8 mouse cellular contexts compared by ENCODE assay signal in the genomic region with DNA sequence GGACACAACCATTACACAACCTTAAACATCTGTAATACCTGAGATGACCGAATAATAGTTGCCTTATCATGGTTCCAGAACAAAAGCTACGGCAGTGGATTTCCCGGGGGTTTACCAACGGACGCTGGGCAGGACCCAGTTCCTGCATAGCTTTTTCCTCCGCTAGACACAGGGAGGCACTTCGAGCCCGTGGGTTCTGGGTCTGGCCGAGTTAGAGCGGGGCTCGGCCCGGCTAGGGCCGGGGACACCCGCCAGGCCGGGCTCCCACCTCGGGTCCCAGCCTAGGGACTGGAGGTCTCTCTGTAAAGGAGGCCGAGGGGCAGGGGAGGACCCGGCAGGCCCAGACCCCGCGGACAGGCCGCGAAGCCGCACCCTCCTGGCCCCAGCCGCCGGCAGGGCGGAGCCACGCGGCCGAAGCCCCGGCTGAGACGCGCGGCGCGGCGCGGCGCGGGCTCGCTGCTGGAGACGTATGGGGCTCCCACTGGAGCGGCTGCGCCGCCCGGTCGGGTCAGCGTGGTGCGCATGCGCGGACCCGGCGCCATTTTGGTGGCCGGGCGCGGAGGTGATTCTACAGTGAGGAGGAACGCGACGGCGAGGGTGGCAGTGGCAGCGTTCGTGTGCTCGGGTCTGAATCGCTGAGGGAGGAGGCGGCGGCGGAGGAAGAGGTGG. TPM values are rescaled to one million over a fixed set of nuclear protein-coding genes. Genes with fewer than 3 reads are reported as not detected.
DNase-seq lines count a peak whose midpoint lies in the region; ATAC-seq and TF ChIP-seq lines count a peak whose summit lies in the region.

A gene (minus strand): TSS at position 434 of the 669 bp plus-strand sequence.
A gene (plus strand): TSS at position 483 of the 669 bp plus-strand sequence.

- peak within 1 kb of the TSS; percentile 83 for H3ac ChIP-seq in C2C12 (ENCODE audit: control insufficient read depth, insufficient read length, low read depth)

- peak within 1 kb of the TSS; percentile 84 for H3K4me3 ChIP-seq in C2C12 (ENCODE audit: insufficient read depth, poor library complexity, severe bottlenecking)
- peak within 1 kb of the TSS; percentile 99 for H3K4me3 ChIP-seq in erythroblast, embryonic 14.5 days (replicated peaks)
- peak within 1 kb of the TSS; percentile 92 for H3K4me3 ChIP-seq in heart, embryonic 12.5 days
- H3K4me3 ChIP-seq in kidney, postnatal 0 days (replicated peaks; ENCODE audit: low read depth, low read length): peak within 1 kb of the TSS; percentile 96
- peak within 1 kb of the TSS; percentile 98 for H3K4me3 ChIP-seq in liver, embryonic 11.5 days (ENCODE audit: low read depth, low read length)
- peak within 1 kb of the TSS; percentile 96 for H3K4me3 ChIP-seq in stomach, embryonic 14.5 days (ENCODE audit: low read depth, low read length)

- H3K9me3 ChIP-seq in erythroblast, embryonic 14.5 days (ENCODE audit: control insufficient read depth, low read length): no peaks in the 10 kb centered on the region
- H3K9me3 ChIP-seq in heart, embryonic 12.5 days (replicated peaks): no peaks in the 10 kb centered on the region
- H3K9me3 ChIP-seq in kidney, postnatal 0 days (replicated peaks; ENCODE audit: low read length): no peaks in the 10 kb centered on the region
- H3K9me3 ChIP-seq in liver, embryonic 11.5 days (ENCODE audit: control insufficient read depth, low read length): no peaks in the 10 kb centered on the region
- no peaks in the 10 kb centered on the region for H3K9me3 ChIP-seq in stomach, embryonic 14.5 days (ENCODE audit: control insufficient read depth, low read depth, low read length)

- peaks cover 48% of the 10 kb centered on the region for H3K79me2 ChIP-seq in C2C12 (ENCODE audit: control insufficient read depth, insufficient read depth)

- TF ChIP-seq CTCF in C2C12 (IDR thresholded peaks at IDR 0.05; ENCODE audit: control insufficient read depth, insufficient read depth, insufficient read length): no peak
- no peak for TF ChIP-seq CTCF in brain, embryonic 14.5 days (IDR thresholded peaks at IDR 0.05; ENCODE audit: borderline replicate concordance, extremely low read depth, insufficient read depth, insufficient read length)
- peak; percentile 20; the same call in 1 of the 2 replicates for TF ChIP-seq CTCF in kidney, postnatal 0 days (IDR thresholded peaks at IDR 0.05; ENCODE audit: low read depth)

- peak; percentile 96 for DNase-seq in brain, embryonic 14.5 days (ENCODE audit: low read depth)
- peak; percentile 94 for DNase-seq in kidney, postnatal 0 days (ENCODE audit: low spot score)
- DNase-seq in liver, embryonic 11.5 days (ENCODE audit: low spot score): peak; percentile 92
- peak; percentile 95 for DNase-seq in naive thymus-derived CD4-positive, alpha-beta T cell, adult 2 months (ENCODE audit: low read depth)

- H3K27me3 ChIP-seq in C2C12 (ENCODE audit: control insufficient read depth, insufficient read depth, insufficient read length): no peaks in the 10 kb centered on the region
- no peaks in the 10 kb centered on the region for H3K27me3 ChIP-seq in erythroblast, embryonic 14.5 days (ENCODE audit: control insufficient read depth)
- H3K27me3 ChIP-seq in heart, embryonic 12.5 days (replicated peaks): no peaks in the 10 kb centered on the region
- no peaks in the 10 kb centered on the region for H3K27me3 ChIP-seq in kidney, postnatal 0 days (ENCODE audit: insufficient read depth, low read length)
- H3K27me3 ChIP-seq in liver, embryonic 11.5 days (replicated peaks; ENCODE audit: control insufficient read depth, insufficient read depth, low read length): no peaks in the 10 kb centered on the region
- no peaks in the 10 kb centered on the region for H3K27me3 ChIP-seq in stomach, embryonic 14.5 days (ENCODE audit: control insufficient read depth, insufficient read depth, low read length)

- H3K9ac ChIP-seq in heart, embryonic 12.5 days: peak within 1 kb of the TSS; percentile 98
- H3K9ac ChIP-seq in kidney, postnatal 0 days (ENCODE audit: low read depth, low read length): peak within 1 kb of the TSS; percentile 94
- H3K9ac ChIP-seq in liver, embryonic 11.5 days (ENCODE audit: low read depth, low read length): peak within 1 kb of the TSS; percentile 98
- peak within 1 kb of the TSS; percentile 95 for H3K9ac ChIP-seq in stomach, embryonic 14.5 days (replicated peaks; ENCODE audit: low read depth, low read length)

- H3K4me1 ChIP-seq in erythroblast, embryonic 14.5 days (ENCODE audit: control insufficient read depth): peaks cover 34% of the 10 kb centered on the region
- peaks cover 5% of the 10 kb centered on the region; the same call in 1 of the 2 replicates for H3K4me1 ChIP-seq in heart, embryonic 12.5 days (replicated peaks)
- H3K4me1 ChIP-seq in kidney, postnatal 0 days (replicated peaks; ENCODE audit: insufficient read depth, low read length): no peaks in the 10 kb centered on the region; the same call in 1 of the 2 replicates
- H3K4me1 ChIP-seq in liver, embryonic 11.5 days (replicated peaks; ENCODE audit: control insufficient read depth, insufficient read depth, low read length): peaks cover 11% of the 10 kb centered on the region
- H3K4me1 ChIP-seq in stomach, embryonic 14.5 days (ENCODE audit: control insufficient read depth, insufficient read depth, low read length): peaks cover 9% of the 10 kb centered on the region

- H3K27ac ChIP-seq in heart, embryonic 12.5 days (ENCODE audit: poor library complexity, severe bottlenecking): peak within 1 kb of the TSS; percentile 100
- H3K27ac ChIP-seq in kidney, postnatal 0 days: peak within 1 kb of the TSS; percentile 99
- H3K27ac ChIP-seq in liver, embryonic 11.5 days (ENCODE audit: low read depth, low read length): peak within 1 kb of the TSS; percentile 96
- peak within 1 kb of the TSS; percentile 99 for H3K27ac ChIP-seq in stomach, embryonic 14.5 days (ENCODE audit: low read length)

- under 1% methylated on average over 66 of the region's 66 CpGs for WGBS in heart, embryonic 12.5 days
- WGBS in kidney, postnatal 0 days: under 1% methylated on average over 65 of the region's 66 CpGs
- under 1% methylated on average over 62 of the region's 66 CpGs for WGBS in liver, embryonic 11.5 days
- under 1% methylated on average over 66 of the region's 66 CpGs for WGBS in stomach, embryonic 14.5 days

- peaks cover 11% of the 10 kb centered on the region for H3K36me3 ChIP-seq in C2C12 (ENCODE audit: control insufficient read depth, insufficient read depth)
- peaks cover 16% of the 10 kb centered on the region for H3K36me3 ChIP-seq in erythroblast, embryonic 14.5 days (ENCODE audit: control insufficient read depth)
- no peaks in the 10 kb centered on the region for H3K36me3 ChIP-seq in heart, embryonic 12.5 days
- no peaks in the 10 kb centered on the region for H3K36me3 ChIP-seq in kidney, postnatal 0 days (ENCODE audit: insufficient read depth, low read length)
- H3K36me3 ChIP-seq in liver, embryonic 11.5 days (ENCODE audit: control insufficient read depth, insufficient read depth, low read length): 0 out of 2 replicates have a peak, but pooled peaks cover 3% of the 10 kb centered on the region
- H3K36me3 ChIP-seq in stomach, embryonic 14.5 days (ENCODE audit: control insufficient read depth, insufficient read depth, low read length): no peaks in the 10 kb centered on the region; the same call in 1 of the 2 replicates

- TF ChIP-seq POLR2A in brain, embryonic 14.5 days (IDR thresholded peaks at IDR 0.05; ENCODE audit: borderline replicate concordance, extremely low read depth, insufficient read depth, insufficient read length, poor library complexity, severe bottlenecking): peak; percentile 95

- peak; percentile 97 for ATAC-seq in heart, embryonic 12.5 days (ENCODE audit: insufficient number of reproducible peaks, low FRiP score)
- ATAC-seq in kidney, postnatal 0 days (replicated peaks; ENCODE audit: low FRiP score, low read depth): peak; percentile 98
- peak; percentile 97 for ATAC-seq in liver, embryonic 11.5 days (replicated peaks; ENCODE audit: low FRiP score)
- peak; percentile 99 for ATAC-seq in stomach, embryonic 14.5 days (ENCODE audit: insufficient number of reproducible peaks, insufficient read depth, low FRiP score, low read depth)

- H3K79me3 ChIP-seq in C2C12 (ENCODE audit: low read depth): peaks cover 45% of the 10 kb centered on the region

- peak within 1 kb of the TSS; percentile 66 for H3K4me2 ChIP-seq in heart, embryonic 12.5 days
- H3K4me2 ChIP-seq in kidney, postnatal 0 days (ENCODE audit: low read length): peak within 1 kb of the TSS; percentile 77
- H3K4me2 ChIP-seq in liver, embryonic 11.5 days: peak within 1 kb of the TSS; percentile 61
- peak within 1 kb of the TSS; percentile 72 for H3K4me2 ChIP-seq in stomach, embryonic 14.5 days (replicated peaks; ENCODE audit: low read depth, low read length)

TF ChIP-seq in C2C12, 6 proteins besides CTCF, POLR2A, EP300 and RAD21:
- TF ChIP-seq MAX (IDR thresholded peaks at IDR 0.05): no peak

RNA-seq across cellular contexts. Expression of the first gene that starts in this region (rescaled TPM):
- 63.0 TPM for polyA plus RNA-seq in C2C12 (2012; fragmentation: generic; extraction: Trizol)
- polyA plus RNA-seq in brain, embryonic 14.5 days (2012; rRNA removed): 118 and 119 TPM in 2 replicates
- polyA plus RNA-seq in erythroblast, embryonic 14.5 days (2012): 0.05 and 0.21 TPM in 2 replicates
- 124 and 138 TPM in 2 replicates for polyA plus RNA-seq in heart, embryonic 12.5 days (2016; fragmentation: Nextera tagmentation; extraction: Ambion mirVana)
- 192 and 199 TPM in 2 replicates for polyA plus RNA-seq in kidney, postnatal 0 days (2015; fragmentation: Nextera tagmentation; extraction: Ambion mirVana)
- 56.5 and 68.9 TPM in 2 replicates for polyA plus RNA-seq in liver, embryonic 11.5 days (2014; fragmentation: Nextera tagmentation; extraction: Ambion mirVana)
- polyA plus RNA-seq in stomach, embryonic 14.5 days (2014; fragmentation: Nextera tagmentation; extraction: Ambion mirVana): 133 and 149 TPM in 2 replicates

RNA-seq across cellular contexts. Expression of the second gene that starts in this region (rescaled TPM):
- 98.7 TPM for polyA plus RNA-seq in C2C12 (2012; fragmentation: generic; extraction: Trizol)
- polyA plus RNA-seq in brain, embryonic 14.5 days (2012; rRNA removed): 88.9 and 105 TPM in 2 replicates
- 12.7 and 15.7 TPM in 2 replicates for polyA plus RNA-seq in erythroblast, embryonic 14.5 days (2012)
- polyA plus RNA-seq in heart, embryonic 12.5 days (2016; fragmentation: Nextera tagmentation; extraction: Ambion mirVana): 142 and 152 TPM in 2 replicates
- 146 and 152 TPM in 2 replicates for polyA plus RNA-seq in kidney, postnatal 0 days (2015; fragmentation: Nextera tagmentation; extraction: Ambion mirVana)
- 126 and 131 TPM in 2 replicates for polyA plus RNA-seq in liver, embryonic 11.5 days (2014; fragmentation: Nextera tagmentation; extraction: Ambion mirVana)
- 128 and 138 TPM in 2 replicates for polyA plus RNA-seq in stomach, embryonic 14.5 days (2014; fragmentation: Nextera tagmentation; extraction: Ambion mirVana)

Comparison
In these comparisons a context has a peak if more than half of its experiments do, and no peak if none do; other contexts are left out.
1. Peak in every context shown above with its lines: DNase-seq, ATAC-seq, H3K4me3 ChIP-seq and H3K27ac ChIP-seq.
2. RNA of the first gene that starts in this region (polyA plus RNA-seq): 192 to 199 TPM in kidney, postnatal 0 days, 133 to 149 TPM in stomach, embryonic 14.5 days, 124 to 138 TPM in heart, embryonic 12.5 days, 118 to 119 TPM in brain, embryonic 14.5 days, 56.5 to 68.9 TPM in liver, embryonic 11.5 days and 63.0 TPM in C2C12 (single experiment); 0.05 to 0.21 TPM in erythroblast, embryonic 14.5 days; every median in the first group is over 10 times any median in the second.